Mouse (Mus musculus): ENCODE data around the gene Padi4.

Gene Padi4

DNA sequence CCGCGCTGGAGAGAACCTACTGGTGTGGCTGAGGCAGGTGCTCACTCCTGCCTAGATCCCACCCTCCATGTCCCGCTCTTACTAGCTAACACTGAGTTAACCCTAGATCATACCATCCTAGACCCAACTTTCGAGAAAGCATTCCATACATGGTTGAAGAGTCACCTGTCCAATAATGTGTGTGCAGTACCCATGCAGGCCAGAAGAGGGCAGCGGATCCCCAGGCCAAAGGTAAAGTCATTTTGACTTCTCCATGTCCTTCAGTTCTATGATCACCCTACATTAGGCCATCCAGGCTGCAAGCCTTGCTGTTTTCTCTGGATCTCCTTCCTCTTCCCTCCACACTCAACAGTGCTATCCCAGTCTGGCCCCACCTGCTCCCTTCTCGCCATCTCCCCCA is 14.9 kb upstream of the Padi4 start:
- peak; percentile 74 to 80 for DNase-seq (ENCODE audit: low read depth in 2 of 2, low spot score in 2 of 2)

DNA sequence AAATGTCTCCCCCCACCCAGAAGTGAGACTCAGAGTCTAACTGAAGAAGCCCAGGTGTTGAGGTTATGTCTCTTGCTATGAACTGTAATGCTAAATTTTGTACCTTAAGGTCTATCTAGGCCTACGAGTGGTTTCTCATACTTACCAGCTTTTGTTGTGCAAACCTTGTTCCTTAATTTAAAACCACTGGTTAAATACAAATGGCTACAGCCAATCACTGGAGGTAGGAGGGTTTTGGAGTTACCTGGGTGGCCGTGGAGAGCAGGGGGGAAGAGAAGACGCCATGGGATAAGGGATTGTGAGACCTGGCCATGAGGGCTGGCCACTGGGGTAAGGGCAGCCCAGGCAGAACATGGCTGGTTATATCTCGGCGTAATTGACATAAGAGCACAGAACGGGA is 14.2 kb upstream of the Padi4 start:
- DNase-seq (ENCODE audit: low read depth in 2 of 2, low spot score in 2 of 2), result no peak

DNA sequence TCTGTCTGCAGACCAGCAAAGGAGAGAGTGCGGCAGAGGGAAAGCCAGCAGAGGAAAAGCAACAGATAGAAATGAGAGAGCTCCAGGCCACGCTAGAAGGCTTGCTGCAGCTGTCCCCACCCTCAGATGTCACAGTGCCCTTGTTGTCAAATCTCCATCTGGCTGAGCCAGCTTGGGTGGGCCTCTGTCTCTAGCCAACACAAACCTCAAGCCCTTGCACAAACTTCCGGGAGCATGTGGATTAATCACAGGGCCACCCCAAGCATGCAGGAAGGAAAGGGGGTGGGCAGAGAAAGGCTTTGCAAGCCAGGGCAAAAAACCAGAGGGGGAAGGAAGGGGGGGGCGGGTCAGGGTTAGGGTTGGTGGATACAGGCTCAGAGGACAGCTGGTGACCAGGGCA is 13.4 kb upstream of the Padi4 start:
- DNase-seq (ENCODE audit: low read depth in 2 of 2, low spot score in 2 of 2), result no peak

DNA sequence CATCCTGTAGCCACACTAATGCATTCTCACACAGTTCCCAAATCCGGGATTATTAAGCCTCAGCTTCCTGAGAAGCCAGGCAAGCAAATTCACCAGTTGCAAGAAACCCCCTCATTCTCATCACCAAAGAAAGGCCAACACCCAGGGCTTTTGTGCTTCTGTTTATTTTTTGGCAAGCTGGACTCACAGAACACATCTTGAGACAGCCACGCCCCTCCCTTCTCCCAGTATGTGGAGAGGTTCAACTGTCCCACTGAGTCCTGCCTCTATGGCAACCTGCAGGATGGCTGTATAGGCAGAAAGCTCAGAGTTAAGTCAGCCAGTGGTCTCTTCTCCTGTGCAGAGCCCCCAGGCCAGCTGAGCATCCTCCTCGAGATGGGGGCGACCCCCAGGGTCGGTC is 11.2 kb upstream of the Padi4 start:
- DNase-seq (ENCODE audit: low read depth in 2 of 2, low spot score in 2 of 2), result no peak

DNA sequence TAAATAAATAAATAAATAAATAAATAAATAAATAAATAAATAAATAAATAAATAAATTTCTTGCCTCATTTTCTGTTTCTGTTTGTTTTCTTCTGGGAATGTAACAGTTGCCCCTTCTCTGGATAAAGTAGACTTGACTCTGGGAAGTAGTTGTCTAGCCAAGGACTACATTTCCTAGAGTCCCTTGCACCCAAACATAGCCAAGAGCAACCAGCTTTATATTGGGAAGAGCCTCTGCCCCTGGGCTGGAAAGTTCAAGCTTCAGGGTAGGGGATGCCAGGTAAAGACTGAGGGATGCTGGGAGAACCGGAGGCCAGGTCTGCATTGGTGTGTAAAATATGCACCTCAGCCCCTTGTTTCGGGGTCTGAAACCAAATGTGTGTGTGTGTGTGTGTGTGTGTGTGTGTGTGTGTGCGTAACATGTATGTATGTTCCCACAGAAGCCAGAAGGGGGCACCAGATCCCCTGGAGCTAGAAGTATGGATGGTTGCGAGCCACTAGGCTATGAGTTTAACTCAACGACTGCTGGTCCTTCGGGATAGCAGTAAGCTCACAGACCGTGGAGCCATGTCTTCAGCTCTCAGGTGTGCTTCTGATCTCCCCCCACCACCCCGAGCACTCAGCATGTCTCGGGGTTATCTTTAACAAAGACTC is 10.4 kb upstream of the Padi4 start:
- DNase-seq (ENCODE audit: low read depth in 2 of 2, low spot score in 2 of 2), result no peak

DNA sequence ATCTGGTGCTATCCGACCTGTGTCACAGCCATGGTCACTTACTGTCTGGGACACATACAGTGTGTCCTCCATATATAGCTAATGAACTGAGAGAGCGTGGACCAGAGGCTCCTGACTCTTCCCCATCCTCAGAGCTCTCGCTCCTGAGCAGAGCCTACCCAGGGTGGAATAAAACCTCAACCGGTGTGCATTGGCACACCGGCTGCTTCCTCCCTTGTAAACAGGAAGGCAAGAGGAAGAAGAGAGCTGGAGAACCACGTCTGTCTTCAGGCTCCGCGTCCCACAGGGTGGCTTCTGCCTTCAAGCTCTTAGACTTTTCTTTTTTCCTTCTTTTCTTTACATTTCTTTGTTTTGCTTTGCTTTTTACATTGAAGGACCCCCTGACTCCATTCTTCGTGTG is 8.8 kb upstream of the Padi4 start:
- no peak for DNase-seq (ENCODE audit: low read depth in 2 of 2, low spot score in 2 of 2)

DNA sequence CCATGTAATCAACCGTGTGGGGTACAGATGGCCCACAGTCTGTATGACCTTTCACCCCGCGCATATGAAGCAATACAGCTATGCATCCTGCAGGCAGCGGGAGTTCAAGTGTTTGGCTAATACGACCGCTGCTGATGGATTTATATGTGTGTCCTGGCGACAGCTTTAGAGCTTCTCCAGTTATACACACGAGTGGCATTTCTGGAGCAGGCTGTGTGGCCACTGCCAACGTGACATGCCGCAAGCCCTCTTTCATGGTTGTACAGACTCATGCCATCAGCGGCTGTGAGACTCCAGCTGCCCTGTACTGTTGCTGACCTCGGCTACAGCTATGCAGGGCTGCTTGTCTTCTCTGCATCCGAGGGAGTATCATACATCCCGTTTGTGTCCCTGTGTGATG is 6.5 kb upstream of the Padi4 start:
- no peak for DNase-seq (ENCODE audit: low read depth in 2 of 2, low spot score in 2 of 2)

DNA sequence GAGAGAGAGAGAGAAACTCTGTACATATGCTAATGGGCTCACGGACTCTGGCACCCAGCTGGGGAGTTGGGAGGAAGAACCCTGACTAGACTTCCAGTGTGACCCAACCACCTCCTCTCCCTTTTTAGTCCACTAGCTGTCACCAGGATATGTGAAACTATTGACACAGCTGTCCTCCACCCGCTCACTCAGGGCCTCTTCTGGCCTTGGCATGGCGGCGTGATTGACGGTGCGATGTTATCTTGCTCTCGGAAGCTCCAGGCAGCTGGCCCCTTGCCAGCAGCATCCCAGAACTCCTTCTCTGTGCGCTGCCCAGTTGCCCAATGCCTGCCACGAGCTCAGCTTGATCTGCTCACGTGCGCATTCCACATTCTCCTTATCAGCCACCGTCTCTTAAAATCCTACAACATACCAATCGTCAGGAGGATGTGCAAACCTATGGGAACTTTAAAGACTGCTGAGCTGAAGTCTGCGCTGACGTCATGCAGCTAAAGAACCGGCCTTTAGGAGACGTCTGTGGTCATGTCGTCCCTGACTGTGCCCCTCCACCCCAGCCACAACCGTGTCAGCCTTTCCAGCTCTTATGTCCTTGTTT is 5.9 kb upstream of the Padi4 start:
- no peak for DNase-seq (ENCODE audit: low read depth in 2 of 2, low spot score in 2 of 2)

DNA sequence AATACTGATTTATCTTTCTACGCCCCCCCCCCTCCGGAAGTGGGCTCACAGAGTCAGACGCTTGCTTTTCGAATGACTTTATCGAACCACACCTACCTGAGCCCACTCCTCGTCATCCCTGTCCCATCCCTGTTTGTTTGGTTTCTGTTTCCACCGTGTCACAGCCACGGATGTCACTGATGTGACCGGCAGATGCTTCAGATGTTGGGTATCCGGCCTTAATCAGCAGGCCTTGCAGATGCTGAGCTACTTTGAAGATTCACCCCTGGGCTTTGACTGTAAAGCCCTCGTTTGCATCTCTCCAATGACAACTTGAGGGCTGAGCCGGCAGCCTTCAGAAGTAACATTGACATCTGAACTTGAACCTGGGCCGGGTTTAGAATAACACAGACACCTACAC is 2.6 kb upstream of the Padi4 start:
- DNase-seq (ENCODE audit: low read depth in 2 of 2, low spot score in 2 of 2), result no peak

DNA sequence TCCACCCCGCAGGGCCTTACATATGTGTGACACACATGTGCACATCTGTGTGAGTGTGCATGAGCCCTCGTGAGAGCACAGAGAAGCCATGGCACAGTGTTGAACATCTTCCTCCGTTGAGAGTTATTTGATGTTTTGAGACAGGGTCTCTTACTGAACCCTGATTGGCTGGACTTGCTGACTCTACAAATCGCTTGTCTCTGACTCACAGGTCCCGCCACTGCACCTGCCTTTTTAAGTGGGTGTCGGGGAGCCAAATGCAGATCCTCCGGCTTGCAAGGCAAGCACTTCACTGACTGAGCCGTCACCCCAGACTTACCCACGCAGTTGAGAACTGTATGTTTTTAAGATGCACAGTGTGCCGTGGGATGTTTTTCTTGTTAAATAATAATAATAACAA is 1.8 kb upstream of the Padi4 start:
- no peak for DNase-seq (ENCODE audit: low read depth in 2 of 2, low spot score in 2 of 2)

DNA sequence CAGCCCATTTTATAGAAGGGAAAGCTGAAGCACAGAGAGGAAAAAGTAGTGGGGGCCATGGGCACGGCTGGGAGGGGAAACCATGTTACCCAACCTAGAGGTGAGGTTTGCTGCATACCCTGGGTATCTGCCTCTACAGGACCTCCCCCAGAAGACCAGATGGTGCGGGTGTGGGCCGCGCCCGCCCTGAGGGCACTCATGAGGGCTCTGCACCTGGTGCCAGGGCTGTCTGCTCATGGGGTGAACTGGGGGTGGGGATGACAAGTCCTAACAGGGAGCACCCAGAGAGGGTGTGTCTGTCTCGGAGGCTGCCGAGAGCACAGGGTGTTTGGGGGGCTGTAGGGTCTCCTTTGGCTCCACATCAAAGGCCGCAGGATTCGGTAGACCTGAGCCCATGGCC is 857 bp upstream of the Padi4 start:
- no peak for DNase-seq (ENCODE audit: low read depth in 2 of 2, low spot score in 2 of 2)

DNA sequence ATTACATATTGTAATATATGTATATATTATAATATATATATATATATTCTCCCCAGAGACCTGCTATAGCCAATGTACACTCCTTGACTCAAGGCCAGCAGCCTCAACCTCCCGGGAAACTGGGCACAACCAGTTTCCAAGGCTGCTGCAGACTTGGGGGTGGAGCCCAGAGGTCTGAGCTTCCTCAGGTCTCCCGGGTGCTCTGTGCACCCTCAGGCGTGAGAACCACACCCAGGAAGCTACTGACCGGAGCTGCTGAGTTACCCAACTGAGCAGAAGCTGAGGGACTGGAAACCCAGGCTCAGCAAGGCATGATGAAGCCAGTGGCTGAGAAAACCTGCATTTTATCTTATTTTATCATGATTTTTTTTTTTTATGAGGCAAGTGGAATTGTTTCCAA is 2.9 kb downstream of the Padi4 start:
- DNase-seq (ENCODE audit: low read depth in 2 of 2, low spot score in 2 of 2), result no peak

DNA sequence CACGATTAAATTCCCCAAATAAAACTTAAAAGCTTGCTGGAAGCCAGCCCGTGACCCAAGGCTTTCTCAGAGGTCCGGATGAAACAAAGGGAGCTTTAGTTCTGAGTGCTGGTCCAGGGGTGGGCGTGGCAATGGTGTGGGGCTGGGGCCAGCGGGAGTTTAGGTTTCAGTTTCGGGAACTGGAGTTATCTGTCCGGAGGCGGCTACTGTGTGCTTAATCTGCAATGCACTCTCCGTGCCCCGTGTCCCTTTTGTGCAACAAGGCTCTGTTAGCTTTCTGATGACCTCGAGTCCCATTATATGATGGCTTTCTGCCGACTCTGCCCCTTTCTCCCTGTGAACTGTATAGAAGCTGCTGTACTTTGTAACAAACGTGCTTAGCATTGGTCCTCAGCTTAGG is 3.6 kb downstream of the Padi4 start:
- DNase-seq (ENCODE audit: low read depth in 2 of 2, low spot score in 2 of 2), result no peak

DNA sequence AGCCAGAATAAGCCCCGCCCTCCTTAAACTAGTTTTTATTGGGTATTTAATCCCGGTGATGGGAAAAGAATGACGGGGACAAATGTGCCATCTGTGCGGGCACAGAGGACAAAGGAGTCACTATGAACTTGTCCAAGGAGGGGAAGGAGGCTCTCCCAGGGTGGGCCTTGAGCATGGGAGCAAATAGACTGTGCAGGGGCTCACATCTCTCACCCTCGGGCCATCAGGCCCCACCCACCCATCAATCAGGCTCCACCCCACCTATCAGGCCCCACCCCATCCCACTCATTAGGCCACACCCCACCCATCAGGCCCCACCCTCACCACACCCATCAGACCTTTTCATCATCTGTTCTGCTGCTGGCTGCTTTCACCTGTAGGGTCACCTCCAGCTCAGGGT is 5.1 kb downstream of the Padi4 start:
- no peak for DNase-seq (ENCODE audit: low read depth in 2 of 2, low spot score in 2 of 2)

DNA sequence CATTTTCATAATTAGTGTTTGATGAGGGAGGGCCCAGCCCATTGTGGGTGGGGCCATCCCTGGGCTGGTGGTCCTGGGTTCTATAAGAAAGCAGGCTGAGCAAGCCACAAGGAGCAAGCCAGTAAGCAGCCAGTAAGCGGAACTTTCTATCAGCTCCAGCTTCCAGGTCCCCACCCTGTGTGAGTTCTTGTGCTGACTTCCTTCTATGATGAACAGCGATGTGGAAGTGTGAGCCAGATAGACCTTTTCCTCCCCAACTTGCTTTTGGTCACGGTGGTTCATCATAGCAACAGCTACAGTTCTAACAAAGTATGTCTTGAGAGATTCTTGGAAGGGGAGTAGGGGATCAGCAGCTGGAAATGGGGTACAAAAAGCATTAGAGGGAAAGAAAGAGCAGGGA is 8.1 kb downstream of the Padi4 start:
- DNase-seq (ENCODE audit: low read depth in 2 of 2, low spot score in 2 of 2), result no peak

DNA sequence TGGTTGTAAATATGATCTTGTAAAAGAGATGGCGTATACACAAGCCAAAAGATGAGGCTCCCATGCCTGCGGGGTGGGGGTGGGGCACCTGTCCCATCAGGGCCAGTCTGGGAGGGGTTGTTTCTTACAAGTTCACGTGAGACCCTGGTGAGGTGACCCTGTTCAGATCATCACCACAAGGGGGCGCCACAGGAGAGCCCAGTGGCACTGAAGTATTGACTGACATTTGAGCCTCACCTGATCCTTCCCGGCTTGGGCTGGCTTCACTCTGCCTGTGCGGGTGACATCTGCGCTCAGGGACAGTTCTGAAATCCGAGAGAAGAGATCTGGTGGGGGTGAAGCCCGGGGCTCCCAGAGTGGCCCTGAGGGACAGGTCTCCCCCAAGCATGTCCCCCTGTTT is 10.9 kb downstream of the Padi4 start:
- peak; percentile 58 to 67 for DNase-seq (ENCODE audit: low read depth in 2 of 2, low spot score in 2 of 2)

DNA sequence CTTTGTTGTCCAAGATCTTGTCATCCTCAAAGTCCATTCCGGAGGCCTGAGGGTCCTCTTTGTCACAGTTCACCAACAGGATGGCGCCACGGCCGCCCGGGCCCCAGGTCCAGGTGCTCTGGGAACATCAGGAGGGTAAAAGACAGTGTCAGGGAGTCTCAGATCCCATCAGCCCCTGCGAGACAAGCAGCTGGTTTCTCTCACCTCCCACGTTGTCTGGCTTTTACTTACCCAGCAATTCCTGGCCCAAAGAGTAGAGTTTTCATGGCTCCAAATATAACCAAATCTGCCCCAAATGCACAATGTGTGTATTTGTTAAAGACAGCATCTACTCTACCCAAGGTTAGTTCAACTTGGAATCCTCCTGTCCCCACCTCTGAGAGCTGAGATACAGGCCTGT is 12.4 kb downstream of the Padi4 start:
- no peak for DNase-seq (ENCODE audit: low read depth in 2 of 2, low spot score in 2 of 2)

DNA sequence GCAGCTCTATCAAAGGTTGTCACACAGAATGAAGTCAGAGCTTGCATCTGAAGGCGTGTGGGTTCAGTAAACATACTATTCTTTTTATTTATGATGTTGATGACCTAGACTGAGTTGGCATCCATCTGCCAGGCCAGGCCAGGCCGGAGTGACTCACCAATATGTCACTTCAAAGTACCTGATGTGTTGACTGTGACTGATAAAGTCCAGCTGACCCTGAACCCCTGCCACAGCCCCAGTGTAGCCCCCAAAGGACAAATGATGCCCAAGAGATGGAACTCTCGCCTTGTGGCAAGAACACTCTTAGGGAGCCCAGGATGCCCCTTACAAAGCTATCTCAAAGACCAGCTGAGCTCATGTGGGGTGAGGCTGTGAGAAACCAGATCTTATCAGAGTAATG is 18.2 kb downstream of the Padi4 start:
- no peak for DNase-seq (ENCODE audit: low read depth in 2 of 2, low spot score in 2 of 2)

DNA sequence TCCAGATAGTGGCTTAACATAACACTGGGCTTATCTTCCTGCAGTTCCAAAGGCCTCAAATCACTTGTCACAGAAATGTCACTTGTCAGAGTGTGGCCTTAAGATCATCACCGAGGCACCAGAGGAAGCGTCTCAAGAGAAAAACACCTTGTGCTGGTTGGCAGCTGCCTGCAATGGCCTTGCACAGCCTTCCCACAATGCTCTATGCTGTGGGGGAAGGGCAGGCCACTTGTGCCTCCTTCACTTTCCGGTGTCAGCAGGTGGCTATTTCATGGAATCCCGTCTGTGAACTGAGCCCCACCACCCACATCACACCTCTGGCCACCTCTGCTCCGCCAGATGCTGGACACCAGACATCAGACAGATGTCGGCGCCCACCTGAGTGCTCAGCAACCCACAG is 20.7 kb downstream of the Padi4 start:
- no peak for DNase-seq (ENCODE audit: low read depth in 2 of 2, low spot score in 2 of 2)

DNA sequence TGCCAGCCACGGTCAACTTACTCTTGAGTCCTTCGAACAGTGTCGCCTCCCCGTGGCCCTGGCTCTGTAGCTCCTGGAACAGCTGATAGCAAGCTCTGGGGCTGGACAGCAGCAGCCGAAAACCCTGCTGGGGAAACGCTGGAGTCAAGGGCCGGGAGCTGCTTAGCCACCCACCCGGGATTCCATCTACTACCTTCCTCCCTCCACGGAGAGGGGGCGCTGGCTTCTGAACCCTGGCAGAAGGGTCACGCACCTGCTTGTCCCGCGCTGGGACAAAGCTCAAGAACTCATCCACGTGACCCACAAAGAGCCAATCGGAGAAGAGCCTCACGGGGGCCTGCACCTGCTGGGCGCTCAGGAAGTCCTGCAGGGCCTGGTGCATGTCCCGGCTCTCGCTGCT is 23.7 kb downstream of the Padi4 start:
- peak; percentile 18 to 50 for DNase-seq (ENCODE audit: low read depth in 2 of 2, low spot score in 2 of 2)

DNA sequence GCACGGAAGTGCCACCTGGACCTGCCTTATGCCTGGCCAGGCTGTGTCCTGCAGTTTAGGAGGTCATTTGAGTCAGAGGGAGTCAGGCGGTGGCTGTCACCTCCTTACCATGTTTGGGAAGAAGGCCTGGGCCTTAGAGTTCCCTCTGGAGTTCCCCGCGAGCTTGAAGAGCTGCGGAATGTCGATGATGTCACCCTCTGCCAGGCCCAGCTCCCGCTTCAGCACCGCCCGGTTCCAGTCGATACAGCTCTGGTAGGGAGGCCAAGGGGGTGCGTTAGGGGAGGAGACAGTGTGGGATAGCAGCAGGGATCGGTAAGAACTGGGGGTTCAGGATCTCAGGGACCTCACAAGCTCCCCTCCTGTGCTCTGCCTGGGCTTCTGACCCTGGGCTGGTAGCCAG is 26.1 kb downstream of the Padi4 start:
- no peak for DNase-seq (ENCODE audit: low read depth in 2 of 2, low spot score in 2 of 2)

DNA sequence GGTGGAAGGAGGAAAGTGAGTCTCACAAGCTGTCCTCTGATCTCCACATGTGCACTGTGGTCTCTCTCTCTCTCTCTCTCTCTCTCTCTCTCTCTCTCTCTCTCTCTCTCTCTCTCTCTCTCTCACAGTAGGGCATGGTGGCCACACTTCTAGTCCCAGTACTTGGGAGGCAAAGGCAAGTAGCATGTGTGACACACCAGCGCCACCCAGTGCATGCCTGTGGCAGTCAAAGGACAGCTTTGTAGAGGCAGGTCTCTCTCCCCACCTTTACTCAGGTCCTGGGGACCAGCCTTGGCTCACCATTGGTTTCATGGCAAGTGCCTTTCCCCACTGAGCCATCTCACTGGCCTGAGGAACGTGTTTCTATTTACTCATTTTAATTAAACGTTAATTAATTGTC is 29.4 kb downstream of the Padi4 start:
- peak; percentile 11 to 28 for DNase-seq (ENCODE audit: low read depth in 2 of 2, low spot score in 2 of 2)

DNA sequence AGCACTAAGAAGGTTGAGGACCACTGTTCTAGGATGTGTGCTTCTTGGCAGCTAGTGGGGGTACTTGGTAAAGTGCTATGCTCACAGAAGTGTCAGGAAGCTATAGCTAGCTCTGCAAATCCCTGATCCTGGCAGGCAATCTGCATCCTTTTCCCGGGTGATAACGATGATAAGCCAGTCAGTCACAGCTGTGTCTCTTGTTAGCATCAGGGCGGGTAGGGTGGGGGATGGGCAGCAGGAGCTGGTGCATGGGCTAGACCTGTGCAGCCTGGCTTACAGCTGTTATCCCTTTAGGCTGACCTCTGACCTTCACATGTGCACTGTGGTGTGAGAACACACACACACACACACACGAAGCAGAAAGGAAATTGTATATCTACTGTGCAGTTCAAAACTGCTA is 30.9 kb downstream of the Padi4 start:
- no peak for DNase-seq (ENCODE audit: low read depth in 2 of 2, low spot score in 2 of 2)

DNA sequence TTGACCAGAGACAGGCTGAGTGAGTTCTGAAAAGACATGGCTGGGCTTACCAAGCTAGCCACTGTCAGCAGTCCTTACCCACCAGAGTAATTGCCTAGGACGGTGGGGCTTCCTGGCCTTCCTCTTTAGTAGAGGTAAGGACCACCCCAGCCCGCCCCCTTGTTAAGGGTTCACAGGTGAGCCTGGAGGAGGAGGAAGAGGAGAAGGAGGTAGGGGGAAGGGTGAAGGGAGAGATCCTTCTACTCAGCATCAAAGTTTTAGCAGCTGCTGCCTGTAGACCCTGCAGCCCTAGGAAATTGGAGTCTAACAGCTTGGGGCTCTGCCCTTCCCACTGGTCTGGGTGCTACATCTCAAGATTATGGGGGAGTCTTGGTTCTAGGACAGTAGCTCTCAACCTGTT is 31.5 kb downstream of the Padi4 start, which contains the start of gene Padi6:
Gene Padi6, minus strand, starts transcription at position 101 of the 400 bp plus-strand sequence.
- no peak for DNase-seq (ENCODE audit: low read depth in 2 of 2, low spot score in 2 of 2)
